Mouse (Mus musculus) embryonic facial prominence, embryonic 11.5 days (tissue): ENCODE measurements around the gene Dda1. TPM values are rescaled to one million over a fixed set of nuclear protein-coding genes. Genes with fewer than 3 reads are reported as not detected.

Source experiments
- polyA plus RNA-seq: library from polyadenylated mRNA; unstranded; fragments of >200 nt; fragmentation: Nextera tagmentation; extraction: Ambion mirVana; gene quantifications from 2 replicates; pipeline ENCODE4 v1.2.1, GENCODE M21; 2014

Gene Dda1
- polyA plus RNA-seq, 1 experiment from 2014 or later: 105 TPM

Other genes starting within 250 kb of the Dda1 start
- 15.1 and 17.5 TPM in 2 replicates for gene Myo9b, start 196.5 kb upstream of the Dda1 start, polyA plus RNA-seq
- gene Haus8, start 196.3 kb upstream of the Dda1 start, polyA plus RNA-seq: 62.1 and 64.4 TPM in 2 replicates
- gene Use1, start 102.4 kb upstream of the Dda1 start, polyA plus RNA-seq: 78.0 and 81.0 TPM in 2 replicates
- gene Ocel1, start 97.9 kb upstream of the Dda1 start, polyA plus RNA-seq: 2.1 and 2.2 TPM in 2 replicates
- 53.7 and 62.5 TPM in 2 replicates for gene Nr2f6, start 87.2 kb upstream of the Dda1 start, polyA plus RNA-seq
- gene Ushbp1, start 73.4 kb upstream of the Dda1 start, polyA plus RNA-seq: 2.9 and 4.3 TPM in 2 replicates
- 93.6 and 111 TPM in 2 replicates for gene Babam1, start 72.3 kb upstream of the Dda1 start, polyA plus RNA-seq
- 9.0 and 13.0 TPM in 2 replicates for gene Ankle1, start 63.2 kb upstream of the Dda1 start, polyA plus RNA-seq
- gene Abhd8, start 5.5 kb upstream of the Dda1 start, polyA plus RNA-seq: 30.1 and 37.4 TPM in 2 replicates
- gene Mrpl34, start 4.2 kb upstream of the Dda1 start, polyA plus RNA-seq: 180 and 185 TPM in 2 replicates
- 3.1 and 3.2 TPM in 2 replicates for gene Ano8, start 16.8 kb downstream of the Dda1 start, polyA plus RNA-seq
- 4.8 and 5.4 TPM in 2 replicates for gene Gtpbp3, start 18.9 kb downstream of the Dda1 start, polyA plus RNA-seq
- 48.8 and 50.3 TPM in 2 replicates for gene Plvap, start 42.6 kb downstream of the Dda1 start, polyA plus RNA-seq
- gene Ccdc194, start 56.5 kb downstream of the Dda1 start, polyA plus RNA-seq: 0.15 and 0.31 TPM in 2 replicates
- gene Bst2, start 68.3 kb downstream of the Dda1 start, polyA plus RNA-seq: 3.5 and 4.3 TPM in 2 replicates
- 53.4 and 62.2 TPM in 2 replicates for gene Mvb12a, start 73.7 kb downstream of the Dda1 start, polyA plus RNA-seq
- 0.13 and 0.31 TPM in 2 replicates for gene Tmem221, start 89.7 kb downstream of the Dda1 start, polyA plus RNA-seq
- gene Nxnl1, start 97.4 kb downstream of the Dda1 start, polyA plus RNA-seq: 0.17 TPM in 1 of 2 replicates, not detected in the other
- gene Slc27a1, start 99.7 kb downstream of the Dda1 start, polyA plus RNA-seq: 11.2 and 14.4 TPM in 2 replicates
- 231 and 237 TPM in 2 replicates for gene Pgls, start 123.0 kb downstream of the Dda1 start, polyA plus RNA-seq
- 2.6 and 2.7 TPM in 2 replicates for gene Fam129c, start 128.4 kb downstream of the Dda1 start, polyA plus RNA-seq
- 45.2 and 48.2 TPM in 2 replicates for gene Colgalt1, start 141.8 kb downstream of the Dda1 start, polyA plus RNA-seq
- gene Unc13a, start 202.6 kb downstream of the Dda1 start, polyA plus RNA-seq: 1.2 and 1.7 TPM in 2 replicates
- 1.2 and 1.9 TPM in 2 replicates for gene Jak3, start 207.1 kb downstream of the Dda1 start, polyA plus RNA-seq
- 0.42 TPM in 1 of 2 replicates, not detected in the other for gene Insl3, start 220.0 kb downstream of the Dda1 start, polyA plus RNA-seq
- 0.47 and 0.58 TPM in 2 replicates for gene B3gnt3, start 232.6 kb downstream of the Dda1 start, polyA plus RNA-seq